Mouse (Mus musculus): ENCODE measurements around the gene Dhrs13. TPM values are rescaled to one million over a fixed set of nuclear protein-coding genes. Genes with fewer than 3 reads are reported as not detected.
"Not testable (repeated sequence)": the region's sequence is repeated elsewhere in the genome, so short reads cannot be mapped to it uniquely, and the experiment has no call there.

The Dhrs13 gene
- polyA plus RNA-seq, 1 experiment from 2014 or later: 18.0 TPM

DNA sequence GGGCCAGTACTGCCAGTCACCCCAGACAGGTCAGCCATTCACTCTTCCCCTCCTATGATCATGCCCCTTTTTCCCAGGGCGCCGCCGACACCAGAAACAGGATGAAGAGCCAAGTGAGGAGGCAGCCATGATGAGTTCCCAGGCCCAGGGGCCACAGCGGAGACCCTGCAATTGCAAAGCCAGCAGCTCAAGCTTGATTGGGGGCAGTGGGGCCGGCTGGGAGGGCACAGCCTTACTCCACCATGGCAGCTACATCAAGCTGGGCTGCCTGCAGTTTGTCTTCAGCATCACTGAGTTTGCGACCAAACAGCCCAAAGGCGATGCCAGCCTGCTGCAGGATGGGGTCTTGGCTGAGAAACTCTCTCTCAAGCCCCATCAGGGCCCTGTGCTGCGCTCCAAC is 2.8 kb upstream of the Dhrs13 start:
- no peaks in the 10 kb centered on the region for H3K9me3 ChIP-seq
- H3K9ac ChIP-seq: no peak overlapping the region
- no peak overlapping the region for H3K4me3 ChIP-seq (replicated peaks)
- no peak overlapping the region for H3K27ac ChIP-seq
- H3K4me2 ChIP-seq (replicated peaks): no peak overlapping the region
- WGBS: 84% methylated on average over 8 of the region's 8 CpGs
- peaks cover 32% of the 10 kb centered on the region for H3K36me3 ChIP-seq
- no peak for ATAC-seq
- no peaks in the 10 kb centered on the region for H3K27me3 ChIP-seq (replicated peaks)
- H3K4me1 ChIP-seq (replicated peaks): peaks cover 15% of the 10 kb centered on the region

DNA sequence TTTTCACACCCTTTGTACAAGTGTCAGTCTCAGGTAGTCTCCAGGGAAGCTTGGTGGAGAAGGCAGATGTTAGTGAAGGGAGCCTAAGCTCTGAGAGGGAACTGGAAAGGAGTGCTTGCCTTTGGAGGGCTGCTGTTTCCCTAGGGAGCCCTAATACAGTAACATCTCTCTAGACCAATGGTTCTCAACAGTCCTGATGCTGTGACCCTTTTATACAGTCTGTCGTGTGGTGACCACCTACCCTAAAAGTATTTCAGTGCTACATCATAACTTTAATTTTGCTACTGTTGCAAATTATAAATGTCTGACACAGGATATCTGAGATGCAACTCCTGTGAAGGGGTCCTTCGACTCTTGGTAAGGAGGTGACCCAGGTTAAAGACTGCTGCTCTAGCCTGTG is 1.5 kb upstream of the Dhrs13 start:
- no peak overlapping the region for H3K9ac ChIP-seq
- H3K36me3 ChIP-seq: peaks cover 30% of the 10 kb centered on the region
- H3K4me1 ChIP-seq (replicated peaks): peaks cover 15% of the 10 kb centered on the region
- no peak overlapping the region for H3K27ac ChIP-seq
- H3K9me3 ChIP-seq: no peaks in the 10 kb centered on the region
- no peaks in the 10 kb centered on the region for H3K27me3 ChIP-seq (replicated peaks)
- no peak overlapping the region for H3K4me3 ChIP-seq (replicated peaks)
- H3K4me2 ChIP-seq (replicated peaks): no peak overlapping the region; the same call in 1 of the 2 replicates
- ATAC-seq: no peak
- WGBS: 74% methylated on average over 2 of the region's 2 CpGs

DNA sequence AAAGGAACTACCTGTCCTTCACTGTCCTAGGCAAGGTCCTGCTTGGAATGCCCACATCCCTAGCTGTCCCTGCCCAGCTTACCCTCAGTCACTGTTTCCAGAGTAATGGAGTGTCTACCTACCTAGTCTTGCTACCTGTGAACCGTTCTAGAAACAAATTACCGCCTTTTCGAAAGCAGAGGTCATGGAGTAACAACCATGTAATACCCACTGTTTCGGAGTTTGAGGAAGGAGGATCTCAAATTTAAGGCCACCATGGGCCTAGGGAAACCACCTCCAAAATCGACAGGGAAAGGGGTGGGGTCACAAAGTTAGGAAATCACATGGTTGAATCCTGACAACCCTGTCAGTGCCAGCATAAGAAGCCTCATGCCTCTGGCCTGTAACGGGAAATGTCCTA is 691 bp upstream of the Dhrs13 start:
- Histone ChIP-seq H3K4me2 (replicated peaks) (peak overlapping the region; percentile 92), H3K4me3 (replicated peaks) (peak overlapping the region; percentile 72), H3K9me3 (no peaks in the 10 kb centered on the region), H3K27me3 (replicated peaks) (no peaks in the 10 kb centered on the region), H3K9ac (no peak overlapping the region), H3K36me3 (peaks cover 23% of the 10 kb centered on the region), H3K27ac (peak overlapping the region; percentile 91; the same call in 1 of the 2 replicates), H3K4me1 (replicated peaks) (peaks cover 15% of the 10 kb centered on the region)
- ATAC-seq: no peak; the same call in 1 of the 2 replicates
- WGBS: 44% methylated on average over 6 of the region's 6 CpGs

DNA sequence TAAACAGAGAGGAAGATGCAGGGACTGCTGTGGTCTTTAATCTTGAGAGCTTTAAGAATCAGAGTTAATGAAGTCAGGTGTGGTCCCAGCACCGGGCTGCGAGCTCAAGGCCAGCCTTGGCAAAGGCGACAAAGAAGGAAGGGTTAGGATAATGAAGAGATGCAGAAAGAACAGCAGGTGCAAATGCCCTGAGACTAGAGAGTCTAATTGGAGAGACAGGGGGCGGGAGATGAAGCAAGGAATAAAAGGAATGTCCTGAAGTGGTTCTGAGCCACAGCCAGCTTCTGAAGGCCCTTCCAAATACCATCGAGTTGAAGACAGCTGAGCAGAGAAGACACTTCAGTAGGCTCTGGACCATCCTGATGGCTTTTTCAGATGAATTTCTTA is 722 bp downstream of the Dhrs13 start:
- ATAC-seq: no peak
- peak overlapping the region; percentile 72 for H3K4me3 ChIP-seq (replicated peaks)
- H3K36me3 ChIP-seq: 0 out of 2 replicates have a peak, but pooled peaks cover 15% of the 10 kb centered on the region
- H3K27me3 ChIP-seq (replicated peaks): no peaks in the 10 kb centered on the region
- peak overlapping the region; percentile 91 for H3K27ac ChIP-seq
- peak overlapping the region; percentile 92 for H3K4me2 ChIP-seq (replicated peaks)
- H3K9me3 ChIP-seq: no peaks in the 10 kb centered on the region
- WGBS: 11% methylated on average over 5 of the region's 5 CpGs
- peaks cover 23% of the 10 kb centered on the region for H3K4me1 ChIP-seq (replicated peaks)
- H3K9ac ChIP-seq: peak overlapping the region; percentile 79

DNA sequence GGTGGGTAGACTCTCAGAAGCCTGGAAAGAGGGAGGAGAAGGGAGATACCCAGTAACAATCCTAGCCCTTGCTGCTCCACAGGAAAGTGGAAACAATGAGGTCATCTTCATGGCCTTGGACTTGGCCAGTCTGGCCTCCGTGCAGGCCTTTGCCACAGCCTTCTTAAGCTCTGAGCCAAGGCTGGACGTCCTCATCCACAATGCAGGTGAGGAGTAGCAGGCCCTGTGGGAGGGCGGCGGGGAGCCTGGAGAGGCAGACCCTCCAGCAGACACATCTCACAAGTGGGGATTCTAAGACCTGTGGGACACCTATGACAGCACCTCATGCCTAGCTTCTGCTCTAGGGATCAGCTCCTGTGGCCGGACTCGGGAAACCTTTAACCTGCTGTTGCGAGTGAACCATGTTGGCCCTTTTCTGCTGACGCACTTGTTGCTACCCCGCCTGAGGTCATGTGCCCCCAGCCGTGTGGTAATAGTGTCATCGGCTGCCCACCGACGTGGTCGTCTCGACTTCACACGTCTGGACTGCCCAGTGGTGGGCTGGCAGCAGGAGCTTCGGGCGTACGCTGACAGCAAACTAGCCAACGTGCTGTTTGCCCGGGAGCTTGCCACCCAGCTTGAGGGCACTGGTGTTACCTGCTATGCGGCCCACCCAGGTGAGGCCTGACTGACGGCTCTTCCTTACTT is 2.0 kb downstream of the Dhrs13 start:
- Histone ChIP-seq H3K4me3 (replicated peaks) (no peak overlapping the region), H3K27ac (no peak overlapping the region), H3K4me1 (replicated peaks) (peaks cover 29% of the 10 kb centered on the region), H3K4me2 (replicated peaks) (no peak overlapping the region), H3K36me3 (0 out of 2 replicates have a peak, but pooled peaks cover 7% of the 10 kb centered on the region), H3K9me3 (no peaks in the 10 kb centered on the region), H3K27me3 (replicated peaks) (no peaks in the 10 kb centered on the region), H3K9ac (no peak overlapping the region)
- ATAC-seq: no peak
- WGBS: 93% methylated on average over 23 of the region's 23 CpGs

DNA sequence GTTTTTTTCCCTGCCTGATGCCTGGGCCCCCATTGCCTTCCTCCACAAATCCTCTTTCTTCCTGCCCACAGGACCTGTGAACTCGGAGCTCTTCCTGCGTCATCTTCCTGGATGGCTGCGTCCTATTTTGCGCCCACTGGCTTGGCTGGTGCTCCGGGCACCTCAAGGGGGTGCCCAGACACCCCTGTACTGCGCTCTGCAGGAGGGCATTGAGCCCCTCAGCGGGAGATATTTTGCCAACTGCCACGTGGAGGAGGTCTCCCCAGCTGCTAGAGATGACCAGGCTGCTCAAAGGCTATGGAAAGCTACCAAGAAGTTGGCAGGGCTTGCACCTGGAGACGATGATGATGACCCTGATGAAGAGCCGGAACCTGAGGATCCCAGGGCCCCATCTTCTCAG is 4.7 kb downstream of the Dhrs13 start:
- Histone ChIP-seq H3K4me3 (replicated peaks) (no peak overlapping the region), H3K9ac (no peak overlapping the region), H3K9me3 (no peaks in the 10 kb centered on the region)

DNA sequence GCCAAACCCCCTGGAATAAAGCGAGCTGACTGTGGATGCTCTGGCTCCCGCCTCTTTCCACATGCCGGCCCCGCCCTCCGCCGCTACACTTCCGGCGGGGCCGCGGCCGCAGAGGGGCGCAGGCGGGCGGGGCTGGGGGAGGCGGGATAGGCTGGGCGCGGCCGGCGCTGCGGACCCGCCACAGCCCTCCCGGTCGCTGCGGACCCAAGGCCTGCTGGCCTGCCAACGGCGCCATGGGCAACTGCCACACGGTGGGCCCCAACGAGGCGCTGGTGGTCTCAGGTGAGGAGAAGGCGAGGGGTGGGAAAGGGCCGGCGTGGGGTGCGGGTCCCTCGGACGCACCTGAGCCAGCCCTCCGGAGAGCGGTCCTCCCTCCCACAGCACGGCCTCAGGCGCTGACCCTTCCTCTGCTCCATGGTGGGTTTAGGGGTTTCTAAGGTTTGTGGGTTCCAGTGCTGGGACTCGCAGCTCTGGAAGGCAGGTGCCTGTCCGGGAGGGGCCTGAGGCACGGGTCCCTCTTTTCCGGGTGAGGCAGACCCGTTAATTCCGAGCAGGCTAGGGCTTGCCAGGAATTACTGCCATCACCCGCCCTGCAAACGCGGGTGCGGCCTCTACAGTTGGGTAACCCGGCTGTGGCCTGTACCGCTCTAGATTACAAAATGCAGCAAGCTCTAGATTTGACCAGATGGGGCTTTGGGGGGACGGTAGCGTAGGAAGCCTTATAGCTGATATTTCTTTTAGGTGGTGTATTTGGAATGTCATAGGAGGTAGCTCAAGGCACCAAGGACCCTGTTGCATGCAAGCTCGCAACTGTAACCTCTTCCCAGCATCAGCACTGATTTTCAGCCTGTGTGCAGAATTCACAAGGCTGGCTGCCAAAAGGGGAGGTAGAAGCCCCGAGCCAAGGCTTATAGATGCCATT is 6.0 kb downstream of the Dhrs13 start, which contains the start of gene Flot2:
Gene Flot2, plus strand, starts transcription at position 101 of the 922 bp plus-strand sequence.
- 3% methylated on average over 55 of the region's 55 CpGs for WGBS
- ATAC-seq: peak; percentile 93

More for the DNA sequence above, 4.7 kb downstream of the Dhrs13 start:
- no peak for ATAC-seq
- H3K4me1 ChIP-seq (replicated peaks): peaks cover 25% of the 10 kb centered on the region
- no peaks in the 10 kb centered on the region for H3K27me3 ChIP-seq (replicated peaks)
- H3K36me3 ChIP-seq: 0 out of 2 replicates have a peak, but pooled peaks cover 3% of the 10 kb centered on the region
- no peak overlapping the region for H3K4me2 ChIP-seq (replicated peaks)
- no peak overlapping the region for H3K27ac ChIP-seq
- 89% methylated on average over 10 of the region's 10 CpGs for WGBS

DNA sequence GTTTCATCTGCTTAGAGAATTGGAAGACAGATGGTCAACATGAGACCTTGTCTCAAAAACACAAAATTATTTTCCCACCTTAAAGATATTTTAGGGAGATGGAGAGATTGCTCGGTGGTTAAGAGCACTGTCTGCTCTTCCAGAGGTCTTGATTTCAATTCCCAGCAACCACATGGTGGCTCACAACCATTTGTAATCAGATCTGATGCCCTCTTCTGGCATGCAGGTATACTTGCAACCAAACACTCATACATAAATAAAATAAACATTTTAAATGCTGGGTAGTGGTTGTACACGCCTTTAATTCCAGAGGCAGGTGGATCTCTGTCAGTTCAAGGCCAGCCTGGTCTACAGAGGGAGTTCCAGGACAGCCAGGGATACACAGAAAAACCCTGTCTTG is 8.8 kb downstream of the Dhrs13 start:
- no peak overlapping the region for H3K9ac ChIP-seq
- no peaks in the 10 kb centered on the region for H3K9me3 ChIP-seq
- no peak overlapping the region for H3K4me2 ChIP-seq (replicated peaks)
- no peak overlapping the region for H3K27ac ChIP-seq
- no peaks in the 10 kb centered on the region for H3K36me3 ChIP-seq
- no peaks in the 10 kb centered on the region for H3K27me3 ChIP-seq (replicated peaks)
- no peak for ATAC-seq
- WGBS: 70% methylated on average over 2 of the region's 2 CpGs
- no peak overlapping the region for H3K4me3 ChIP-seq (replicated peaks)
- H3K4me1 ChIP-seq (replicated peaks): peaks cover 16% of the 10 kb centered on the region

More for the DNA sequence above, 6.0 kb downstream of the Dhrs13 start, which contains the start of gene Flot2:
- H3K27ac ChIP-seq: peak within 1 kb of the TSS; percentile 74
- peak within 1 kb of the TSS; percentile 75 for H3K4me3 ChIP-seq (replicated peaks)
- peaks cover 16% of the 10 kb centered on the region for H3K4me1 ChIP-seq (replicated peaks)
- H3K9me3 ChIP-seq: no peaks in the 10 kb centered on the region
- H3K36me3 ChIP-seq: 0 out of 2 replicates have a peak, but pooled peaks cover 3% of the 10 kb centered on the region
- H3K27me3 ChIP-seq (replicated peaks): no peaks in the 10 kb centered on the region
- peak within 1 kb of the TSS; percentile 81 for H3K4me2 ChIP-seq (replicated peaks)
- peak within 1 kb of the TSS; percentile 78 for H3K9ac ChIP-seq

DNA sequence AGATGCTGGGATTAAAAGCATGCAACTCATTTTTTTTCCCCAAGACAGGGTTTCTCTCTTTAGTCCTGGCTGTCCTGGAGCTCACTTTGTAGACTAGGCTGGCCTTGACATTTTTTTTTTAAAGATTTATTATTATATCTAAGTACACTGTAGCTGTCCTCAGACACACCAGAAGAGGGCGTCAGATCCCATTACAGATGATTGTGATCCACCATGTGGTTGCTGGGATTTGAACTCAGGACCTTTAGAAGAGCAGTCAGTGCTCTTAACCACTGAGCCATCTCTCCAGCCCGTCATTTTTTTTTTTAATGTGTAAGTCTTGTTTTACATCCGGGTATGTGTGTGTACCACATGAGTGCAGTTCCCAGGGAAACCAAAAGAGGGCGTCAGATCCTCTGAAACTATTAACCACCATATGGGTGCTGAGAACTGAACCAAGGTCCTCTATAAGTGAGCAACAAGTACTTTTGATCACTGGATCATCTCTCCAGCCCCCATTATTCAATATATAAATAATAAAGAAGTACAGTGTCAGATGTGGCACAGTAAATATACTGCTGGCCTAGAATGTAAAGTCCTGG is 10.3 kb downstream of the Dhrs13 start:
- not testable (repeated sequence) for H3K4me3 ChIP-seq (replicated peaks); H3K36me3 ChIP-seq; H3K9me3 ChIP-seq; ATAC-seq; H3K27ac ChIP-seq; H3K4me2 ChIP-seq (replicated peaks); H3K9ac ChIP-seq; H3K27me3 ChIP-seq (replicated peaks)
- 92% methylated on average over 4 of the region's 4 CpGs for whole genome bisulfite sequencing
- peaks cover 12% of the 10 kb centered on the region for H3K4me1 ChIP-seq (replicated peaks)

DNA sequence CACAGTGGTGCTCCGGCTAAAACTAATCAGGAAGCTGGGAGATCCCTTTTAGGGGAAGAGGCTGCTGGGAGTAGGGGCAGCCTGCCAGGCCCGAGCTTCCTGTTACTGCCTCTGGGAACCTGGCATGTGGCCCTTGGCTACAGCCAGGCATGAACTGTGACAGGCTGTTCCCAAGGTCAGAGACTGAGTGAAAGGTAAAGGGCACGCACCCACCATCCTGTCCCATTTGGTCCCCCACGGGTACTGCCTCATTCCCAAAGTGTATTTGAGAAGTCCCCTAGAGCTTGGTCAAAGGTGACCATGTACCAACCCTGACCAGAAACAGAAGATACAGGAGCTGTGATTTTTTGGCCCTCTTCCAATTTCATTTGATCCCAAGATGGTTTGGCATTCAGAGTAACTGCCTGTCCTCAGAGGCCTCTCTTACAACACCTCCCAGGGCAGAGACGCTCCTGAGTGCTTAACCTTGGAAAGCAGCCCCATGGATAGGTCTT is 12.7 kb downstream of the Dhrs13 start:
- no peak overlapping the region for H3K4me3 ChIP-seq (replicated peaks)
- 0 out of 2 replicates have a peak overlapping the region, but pooled peaks have one; percentile 22 for H3K27ac ChIP-seq
- no peaks in the 10 kb centered on the region for H3K4me1 ChIP-seq (replicated peaks)
- no peak overlapping the region for H3K4me2 ChIP-seq (replicated peaks)
- no peak overlapping the region for H3K9ac ChIP-seq
- 75% methylated on average over 5 of the region's 5 CpGs for WGBS
- peak; percentile 41; the same call in 1 of the 2 replicates for ATAC-seq
- no peaks in the 10 kb centered on the region for H3K36me3 ChIP-seq
- no peaks in the 10 kb centered on the region for H3K9me3 ChIP-seq
- no peaks in the 10 kb centered on the region for H3K27me3 ChIP-seq (replicated peaks)

DNA sequence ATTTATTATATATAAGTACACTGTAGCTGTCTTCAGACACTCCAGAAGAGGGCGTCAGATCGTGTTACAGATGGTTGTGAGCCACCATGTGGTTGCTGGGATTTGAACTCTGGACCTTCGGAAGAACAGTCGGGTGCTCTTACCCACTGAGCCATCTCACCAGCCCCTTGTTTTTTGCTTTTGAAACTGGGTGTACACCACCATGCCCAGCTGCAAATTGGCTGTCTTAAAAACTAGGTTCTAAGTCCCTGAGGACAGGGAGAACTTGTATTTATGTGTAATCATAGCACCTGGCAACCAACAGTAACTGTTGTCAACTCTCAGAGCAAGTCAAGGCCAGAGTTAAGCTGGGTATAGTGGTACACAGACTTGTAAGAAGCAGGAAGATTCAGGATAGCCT is 16.6 kb downstream of the Dhrs13 start:
- WGBS: 91% methylated on average over 4 of the region's 4 CpGs
- not testable (repeated sequence) for H3K27me3 ChIP-seq (replicated peaks); H3K36me3 ChIP-seq; H3K9ac ChIP-seq; H3K9me3 ChIP-seq; H3K4me3 ChIP-seq (replicated peaks); H3K4me2 ChIP-seq (replicated peaks); ATAC-seq; H3K27ac ChIP-seq; H3K4me1 ChIP-seq (replicated peaks)

DNA sequence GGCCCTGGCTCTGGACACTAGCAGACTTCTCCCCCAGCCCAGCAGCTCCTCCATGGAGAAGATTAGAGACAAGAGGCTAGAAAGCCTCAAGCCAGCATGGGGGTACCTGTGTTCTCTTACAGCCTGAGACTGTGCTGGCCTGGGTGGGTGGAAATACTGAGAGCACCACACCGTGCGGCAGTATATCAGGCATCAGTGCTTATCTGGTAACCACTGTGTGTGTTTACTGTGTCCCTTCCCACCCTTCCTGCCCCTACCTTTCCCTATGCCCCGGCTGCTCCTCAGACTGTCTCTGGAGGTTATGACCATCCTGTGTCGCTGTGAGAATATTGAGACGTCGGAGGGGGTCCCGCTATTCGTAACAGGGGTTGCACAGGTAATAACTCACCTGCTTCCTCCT is 21.0 kb downstream of the Dhrs13 start:
- no peaks in the 10 kb centered on the region for H3K27me3 ChIP-seq (replicated peaks)
- no peak overlapping the region for H3K9ac ChIP-seq
- H3K4me1 ChIP-seq (replicated peaks): no peaks in the 10 kb centered on the region
- H3K4me2 ChIP-seq (replicated peaks): no peak overlapping the region
- no peaks in the 10 kb centered on the region for H3K9me3 ChIP-seq
- ATAC-seq: no peak
- WGBS: 79% methylated on average over 8 of the region's 8 CpGs
- no peak overlapping the region for H3K27ac ChIP-seq
- H3K36me3 ChIP-seq: peaks cover 3% of the 10 kb centered on the region; the same call in 1 of the 2 replicates
- H3K4me3 ChIP-seq (replicated peaks): no peak overlapping the region

All from intestine, embryonic 15.5 days (tissue).